Mouse (Mus musculus) olfactory bulb, adult 2 months (tissue): ENCODE measurements around the gene Cacna1d. TPM values are rescaled to one million over a fixed set of nuclear protein-coding genes. Genes with fewer than 3 reads are reported as not detected.
A peak's percentile ranks its signal among the peaks of the same experiment; 100 is the strongest.

Experiments used
- H3K27ac ChIP-seq: fragments of 200-500 bp; 2 replicates; pipeline ENCODE4 v1.5.1; 2012; ENCODE audit warnings: low read depth, low read length; ENCODE audit not compliant: insufficient read depth
- H3K4me1 ChIP-seq: fragments of 200-500 bp; 2 replicates; pipeline ENCODE4 v1.6.1; 2012; ENCODE audit warnings: low read length; ENCODE audit not compliant: control insufficient read depth, insufficient read depth
- H3K4me3 ChIP-seq: fragments of 200-500 bp; 2 replicates; pipeline ENCODE4 v1.5.1; 2012; ENCODE audit warnings: mild to moderate bottlenecking, low read depth, low read length, moderate library complexity; ENCODE audit not compliant: insufficient read depth
- CTCF ChIP-seq: fragments of 200-500 bp; IDR thresholded peaks from 2 replicates; pipeline ENCODE4 v1.5.1; 2012; ENCODE audit warnings: low read depth, mild to moderate bottlenecking, low read length, moderate library complexity; ENCODE audit not compliant: insufficient read depth
- POLR2A ChIP-seq: fragments of 200-500 bp; IDR thresholded peaks from 2 replicates; pipeline ENCODE4 v1.6.1; 2012; ENCODE audit warnings: mild to moderate bottlenecking, low read depth, low read length, moderate library complexity; ENCODE audit not compliant: insufficient read depth
- WGBS: fragments of 180-500 bp; shearing (Covaris S2); methylation state at CpG from one replicate; pipeline ENCODE4 v1.1.7; 2018; 5-methylcytosine and 5-hydroxymethylcytosine counted together
- polyA plus RNA-seq: library from polyadenylated mRNA; stranded (reverse); fragments of >200 nt; gene quantifications from 2 replicates; pipeline ENCODE4 v1.2.4, GENCODE M21; 2012; ENCODE audit warnings: low replicate concordance; ENCODE audit not compliant: missing spikeins, insufficient read depth, insufficient read length

The Cacna1d gene
- polyA plus RNA-seq, 1 experiment: 140 TPM

DNA sequence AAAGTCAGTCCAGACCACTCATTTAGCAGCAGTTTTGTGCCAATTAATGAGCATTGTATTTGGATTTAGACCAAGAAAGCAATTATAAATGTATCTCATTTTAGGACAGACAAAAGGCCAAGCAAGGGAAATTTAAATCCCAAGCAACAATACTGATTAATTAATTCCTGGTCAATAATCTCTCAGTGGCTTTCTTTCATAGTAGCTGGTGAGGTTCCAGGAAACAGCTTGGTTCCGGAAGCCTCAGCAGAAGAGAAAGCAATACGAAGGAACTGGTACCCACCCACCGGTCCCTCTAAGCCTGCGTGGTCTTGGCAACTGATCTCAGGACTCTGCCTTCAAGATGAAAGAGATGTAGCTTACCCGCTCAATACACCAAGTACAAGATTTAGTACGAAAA lies 319.7 kb downstream of the Cacna1d start:
- TF ChIP-seq CTCF (no peak), POLR2A (no peak)
- Histone ChIP-seq H3K4me3 (no peak overlapping the region), H3K4me1 (peaks cover 39% of the 10 kb centered on the region), H3K27ac (no peak overlapping the region)
- WGBS: 45% methylated on average over 6 of the region's 6 CpGs

DNA sequence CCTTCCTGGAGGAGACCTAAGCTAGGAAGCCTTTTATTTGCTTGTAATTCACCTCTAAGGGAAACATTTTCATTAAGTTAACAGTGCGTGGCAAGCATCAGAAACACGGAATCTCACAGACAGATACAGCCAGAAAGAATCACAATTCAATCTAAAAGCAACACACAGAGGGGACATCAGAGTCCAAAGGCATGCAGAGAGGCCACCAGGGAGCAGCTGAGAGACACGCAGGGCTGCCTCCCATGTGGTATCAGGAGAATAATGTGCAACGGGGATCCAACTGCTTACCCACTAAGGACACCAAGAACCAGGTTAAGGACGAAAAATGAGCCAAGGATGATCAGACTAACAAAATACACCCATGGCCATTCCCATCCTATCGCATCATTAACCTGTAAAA lies 320.2 kb downstream of the Cacna1d start:
- H3K27ac ChIP-seq: 0 out of 2 replicates have a peak overlapping the region, but pooled peaks have one; percentile 24
- WGBS: 33% methylated on average over 6 of the region's 6 CpGs
- no peak overlapping the region for H3K4me3 ChIP-seq
- no peak for TF ChIP-seq POLR2A
- TF ChIP-seq CTCF: no peak
- peaks cover 39% of the 10 kb centered on the region for H3K4me1 ChIP-seq

DNA sequence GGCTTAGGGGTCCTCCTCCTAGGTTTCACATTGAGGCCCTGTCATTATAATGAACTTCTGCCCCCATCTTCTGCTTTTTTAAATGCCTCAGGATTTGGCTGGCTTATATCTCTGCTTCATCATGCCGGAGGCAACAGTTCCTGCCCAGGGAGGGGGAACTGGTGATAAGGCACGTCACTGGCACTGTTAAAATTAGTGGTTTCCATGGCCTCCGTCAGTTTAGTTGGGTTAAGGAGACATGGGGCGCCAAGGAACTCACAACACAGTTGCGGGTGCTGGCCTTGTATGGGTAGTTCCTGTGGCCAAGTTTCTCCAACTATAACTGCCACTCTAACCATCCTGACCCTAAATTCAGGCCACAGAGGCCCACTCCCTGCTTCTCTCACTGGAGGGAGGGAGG lies 321.8 kb downstream of the Cacna1d start:
- H3K4me1 ChIP-seq: peaks cover 33% of the 10 kb centered on the region
- TF ChIP-seq POLR2A (no peak), CTCF (no peak)
- WGBS: 38% methylated on average over 5 of the region's 5 CpGs
- no peak overlapping the region for H3K4me3 ChIP-seq
- peak overlapping the region; percentile 32; the same call in 1 of the 2 replicates for H3K27ac ChIP-seq

DNA sequence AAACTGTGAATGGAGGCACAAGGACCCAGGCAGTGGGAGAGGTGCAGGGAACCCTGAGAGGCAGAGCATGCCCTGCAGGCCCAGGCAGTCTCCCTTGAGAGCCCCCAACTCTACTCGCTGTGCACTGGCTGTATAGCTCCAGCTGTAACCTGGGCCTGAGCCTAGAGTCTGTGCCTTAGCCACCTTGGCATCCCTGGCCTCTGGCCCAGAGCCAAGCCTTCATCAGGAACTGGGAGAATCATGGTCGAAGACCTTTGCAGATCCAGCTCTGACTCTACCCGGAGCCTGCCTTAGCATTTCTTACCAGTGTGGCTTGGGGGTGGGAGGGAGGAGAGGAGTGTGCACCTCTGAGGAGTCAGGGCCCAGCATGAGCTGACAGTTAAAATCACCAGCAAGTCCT lies 322.4 kb downstream of the Cacna1d start:
- WGBS: 39% methylated on average over 3 of the region's 3 CpGs
- peaks cover 34% of the 10 kb centered on the region for H3K4me1 ChIP-seq
- TF ChIP-seq POLR2A (no peak), CTCF (no peak)
- no peak overlapping the region for H3K4me3 ChIP-seq
- peak overlapping the region; percentile 16; the same call in 1 of the 2 replicates for H3K27ac ChIP-seq

DNA sequence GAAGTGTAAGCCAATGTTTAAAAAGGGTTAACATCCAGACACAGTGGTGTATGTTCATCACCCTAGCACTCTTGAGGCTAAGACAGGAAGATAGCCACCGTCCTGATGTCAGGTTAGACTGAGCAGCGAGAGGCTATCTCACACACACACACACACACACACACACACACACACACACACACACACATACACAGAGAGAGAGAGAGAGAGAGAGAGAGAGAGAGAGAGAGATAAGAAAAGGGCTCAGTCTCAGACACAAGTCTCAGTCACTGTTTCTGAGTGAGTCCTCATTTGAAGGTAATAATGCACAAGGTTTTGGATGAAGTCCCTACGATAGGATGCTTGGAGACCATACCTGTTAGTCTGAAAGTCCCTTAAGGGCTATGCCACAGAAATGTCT lies 322.9 kb downstream of the Cacna1d start:
- H3K27ac ChIP-seq: no peak overlapping the region
- 80% methylated on average over 3 of the region's 3 CpGs for WGBS
- TF ChIP-seq CTCF: no peak
- TF ChIP-seq POLR2A: no peak

DNA sequence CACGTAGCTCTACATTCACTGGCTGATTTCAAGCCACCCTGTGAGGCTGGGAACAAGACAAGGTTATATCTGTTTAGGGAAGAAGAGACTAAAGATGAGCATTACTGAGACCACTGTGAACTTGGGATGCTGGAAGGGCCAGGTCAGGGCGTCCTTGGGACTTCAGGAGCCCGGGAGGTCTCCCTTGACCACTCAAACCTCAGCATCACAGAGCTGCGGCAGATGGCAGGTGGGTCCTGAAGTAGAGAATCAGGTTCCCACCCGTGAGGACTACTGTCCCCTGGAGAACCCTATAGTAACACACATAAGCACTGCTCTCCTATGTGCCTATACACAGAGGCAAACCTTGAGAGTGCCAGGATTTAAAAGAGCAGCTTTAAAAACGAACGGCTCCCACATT lies 323.6 kb downstream of the Cacna1d start:
- peaks cover 31% of the 10 kb centered on the region for H3K4me1 ChIP-seq
- WGBS: 90% methylated on average over 7 of the region's 7 CpGs
- H3K27ac ChIP-seq: no peak overlapping the region
- no peak overlapping the region for H3K4me3 ChIP-seq
- TF ChIP-seq POLR2A (no peak), CTCF (no peak)

More for the DNA sequence above, 322.9 kb downstream of the Cacna1d start:
- H3K4me3 ChIP-seq: no peak overlapping the region
- H3K4me1 ChIP-seq: peaks cover 29% of the 10 kb centered on the region

DNA sequence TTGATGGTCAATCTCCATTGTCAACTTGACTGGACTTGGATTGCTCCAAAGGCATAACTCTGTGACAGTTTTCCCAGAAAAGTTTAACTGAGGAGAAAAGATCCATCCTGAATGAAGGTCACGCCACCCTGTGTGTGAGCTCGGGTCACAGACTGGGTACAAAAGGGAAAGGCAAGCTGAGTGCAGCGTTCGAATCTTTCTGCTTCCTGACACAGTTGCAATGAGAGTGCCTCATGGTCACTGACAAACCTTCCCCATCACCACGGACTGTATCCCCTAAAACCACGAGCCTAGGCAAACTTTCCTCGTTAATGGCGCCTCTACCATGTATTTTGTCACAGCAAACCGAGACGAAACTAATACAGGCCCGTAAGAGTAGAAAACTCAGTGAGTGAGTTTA lies 325.2 kb downstream of the Cacna1d start:
- Histone ChIP-seq H3K4me1 (peaks cover 25% of the 10 kb centered on the region), H3K4me3 (no peak overlapping the region), H3K27ac (no peak overlapping the region)
- TF ChIP-seq POLR2A (no peak), CTCF (no peak)
- 95% methylated on average over 11 of the region's 11 CpGs for WGBS

DNA sequence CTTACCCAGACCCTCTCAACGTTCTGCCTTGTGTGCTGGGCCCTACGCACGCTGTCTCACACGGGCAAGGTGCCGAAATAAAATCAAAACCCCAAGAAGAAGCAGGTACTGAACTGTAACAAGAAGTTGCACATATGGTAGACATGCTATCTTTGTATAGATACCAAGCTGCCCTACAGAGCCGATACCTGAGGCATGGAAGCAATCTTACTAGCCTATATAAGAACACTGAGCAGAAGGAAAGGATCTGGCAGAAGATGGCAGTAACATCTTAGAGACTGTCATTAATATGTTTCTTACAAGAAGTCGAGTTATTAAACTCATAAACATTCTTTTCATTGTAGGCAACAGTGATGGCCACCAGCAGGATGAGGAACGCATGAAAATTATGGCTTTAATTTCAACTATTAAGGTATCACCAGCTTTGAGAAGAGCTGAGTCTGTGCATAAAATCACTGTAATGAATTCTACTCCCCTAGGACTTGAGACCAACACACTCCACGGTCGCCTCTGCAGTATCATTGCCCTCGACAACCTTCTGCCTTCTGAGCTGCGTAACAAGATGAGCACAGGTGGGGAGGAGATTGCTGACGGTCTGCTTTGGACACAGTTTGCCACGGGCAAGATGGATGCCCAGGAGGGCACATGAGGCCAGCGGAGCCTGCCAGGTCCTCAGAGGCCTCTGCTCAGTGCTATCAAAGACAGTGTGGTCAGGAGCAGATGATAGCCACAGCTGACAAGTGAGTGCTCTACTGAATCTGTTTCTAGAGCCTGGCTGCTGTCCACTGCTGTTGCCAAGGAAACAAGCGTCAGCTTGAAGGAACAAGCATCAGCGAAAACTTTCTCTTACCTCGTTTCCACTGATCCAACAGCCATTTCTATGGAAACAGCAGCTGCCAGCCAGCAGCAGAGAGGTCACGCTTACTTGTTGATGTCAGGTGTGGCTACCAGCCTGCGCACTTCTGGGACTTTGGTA lies 327.2 kb downstream of the Cacna1d start:
- no peak for TF ChIP-seq CTCF
- no peak for TF ChIP-seq POLR2A

DNA sequence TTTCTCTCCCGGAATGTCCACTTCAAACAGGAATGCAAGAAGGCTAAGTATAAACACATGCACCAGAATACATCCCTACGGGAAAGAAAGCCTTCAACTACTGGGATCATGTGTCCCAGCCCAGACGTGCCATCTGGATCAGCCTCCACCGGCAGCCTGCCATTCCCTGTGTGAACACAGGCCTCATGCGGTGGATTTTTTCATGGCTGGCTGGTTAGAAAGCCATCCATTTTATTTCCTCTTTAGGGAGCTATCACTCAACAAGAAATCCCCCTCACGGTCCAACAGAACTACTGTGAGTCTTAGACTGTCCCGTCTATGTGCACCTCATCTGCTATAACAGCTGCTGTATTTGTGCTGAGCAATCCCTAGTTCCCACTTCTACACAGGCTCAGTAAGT lies 343.5 kb downstream of the Cacna1d start:
- TF ChIP-seq POLR2A (no peak), CTCF (no peak)
- Histone ChIP-seq H3K27ac (peak overlapping the region; percentile 11; the same call in 1 of the 2 replicates), H3K4me1 (peaks cover 29% of the 10 kb centered on the region), H3K4me3 (no peak overlapping the region)
- 40% methylated on average over 7 of the region's 7 CpGs for WGBS

More for the DNA sequence above, 327.2 kb downstream of the Cacna1d start:
- H3K4me3 ChIP-seq: no peak overlapping the region
- H3K27ac ChIP-seq: 0 out of 2 replicates have a peak overlapping the region, but pooled peaks have one; percentile 34
- peaks cover 13% of the 10 kb centered on the region for H3K4me1 ChIP-seq
- 74% methylated on average over 20 of the region's 20 CpGs for WGBS
